Mouse (Mus musculus): ENCODE measurements around the gene Rec114.

DNA sequence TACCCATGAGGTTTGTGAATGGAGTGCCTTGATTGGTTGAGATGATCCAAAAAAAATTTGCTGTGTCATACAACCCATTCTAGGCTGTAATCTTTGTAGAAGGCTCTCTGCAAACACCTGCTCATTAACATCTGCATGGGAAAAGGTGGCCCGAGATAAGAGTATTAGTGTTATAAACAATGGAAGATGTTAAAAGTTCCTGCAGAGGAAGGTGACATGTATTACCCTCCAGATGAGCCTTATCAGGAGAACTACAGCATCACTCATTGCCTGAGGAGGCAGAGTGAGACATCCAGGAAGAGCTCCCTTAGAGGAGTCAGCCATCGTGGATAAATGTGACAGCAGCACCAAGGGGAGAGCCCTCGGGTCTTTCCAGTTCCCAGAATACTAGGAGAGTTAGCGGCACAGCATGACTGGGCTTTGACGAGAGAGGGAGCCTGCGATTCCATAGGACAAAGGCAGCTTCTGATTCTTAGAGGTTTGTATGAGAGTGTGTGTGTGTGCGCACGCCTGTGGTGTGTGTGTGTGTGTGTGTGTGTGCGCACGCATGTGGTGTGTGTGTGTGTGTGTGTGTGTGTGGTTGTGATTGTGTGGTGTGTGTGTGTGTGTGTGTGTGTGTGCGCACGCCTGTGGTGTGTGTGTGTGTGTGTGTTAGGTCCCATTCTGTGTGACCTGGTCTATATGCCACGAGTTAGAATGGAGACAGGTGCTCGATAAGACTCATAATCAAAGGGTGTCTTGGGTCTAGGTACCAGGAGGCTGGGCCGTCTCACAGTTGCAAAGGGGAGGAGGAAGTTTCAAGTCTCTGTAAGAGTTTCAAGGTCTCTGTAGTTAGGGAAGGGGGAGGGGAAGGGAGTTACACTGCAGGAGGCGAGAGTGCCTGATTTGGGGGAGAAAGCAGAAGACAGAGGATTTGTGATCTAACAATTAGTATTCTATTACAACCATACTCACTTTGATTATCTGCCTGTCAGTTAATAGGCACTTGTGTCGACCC lies 23.5 kb upstream of the Rec114 start:
- TF ChIP-seq POLR2A (IDR thresholded peaks at IDR 0.05; ENCODE audit: low read depth, low read length) (no peak), CTCF (IDR thresholded peaks at IDR 0.05; ENCODE audit: borderline replicate concordance, insufficient read depth, low read length) (no peak)
